23 mouse cellular contexts compared by ENCODE assay signal in the genomic region with DNA sequence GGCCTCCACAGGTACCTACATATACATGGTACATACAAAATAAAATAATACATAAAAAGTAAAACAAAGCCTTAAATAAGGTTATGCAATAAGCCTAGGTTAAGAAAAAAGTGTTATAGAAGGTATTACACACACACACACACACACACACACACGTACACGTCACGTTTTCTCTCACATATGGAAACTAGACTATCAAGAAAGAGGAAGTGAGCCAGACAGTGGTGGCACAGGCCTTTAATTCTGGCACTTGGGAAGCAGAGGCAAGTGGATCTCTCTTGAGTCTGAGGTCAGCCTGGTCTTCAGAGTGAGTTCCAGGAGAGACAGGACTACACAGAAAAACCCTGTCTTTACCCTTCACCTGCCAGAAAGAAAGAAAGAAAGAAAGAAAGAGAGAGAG. TPM values are rescaled to one million over a fixed set of nuclear protein-coding genes. Genes with fewer than 3 reads are reported as not detected.
DNase-seq lines count a peak whose midpoint lies in the region; ATAC-seq and TF ChIP-seq lines count a peak whose summit lies in the region.
"Had no signal": no experiment of that assay in that cellular context is flagged by ENCODE, and none has a peak within 500 bp of the region (broad histone marks: within the 10 kb centered on the region; RNA-seq: fewer than 3 reads in every experiment).

No protein-coding gene starts in this region.

- H3K27ac ChIP-seq in lung, postnatal 0 days (ENCODE audit: low read length) = no peak overlapping the region
- no peak overlapping the region for H3K27ac ChIP-seq in hindbrain, embryonic 13.5 days
- H3K27ac ChIP-seq: embryonic facial prominence, embryonic 13.5 days; forebrain, embryonic 12.5 days; gastrocnemius, adult 2 months; heart, embryonic 13.5 days; hindbrain, embryonic 12.5 days had no signal

- no peak for ATAC-seq in lung, postnatal 0 days
- ATAC-seq in granulocyte monocyte progenitor cell, adult 5-6 weeks (replicated peaks; ENCODE audit: poor library complexity, severe bottlenecking) = peak; percentile 97
- no peak for ATAC-seq in hindbrain, embryonic 13.5 days (ENCODE audit: low FRiP score)
- ATAC-seq: forebrain, embryonic 16.5 days had no signal

- no peak for TF ChIP-seq CTCF in lung, postnatal 0 days (IDR thresholded peaks at IDR 0.05)

- no peaks in the 10 kb centered on the region for H3K9me3 ChIP-seq in lung, postnatal 0 days (ENCODE audit: low read length)
- H3K9me3 ChIP-seq in hindbrain, embryonic 13.5 days = no peaks in the 10 kb centered on the region
- H3K9me3 ChIP-seq: embryonic facial prominence, embryonic 13.5 days; forebrain, embryonic 12.5 days; G1E; heart, embryonic 13.5 days; hindbrain, embryonic 12.5 days had no signal

- H3K4me2 ChIP-seq in lung, postnatal 0 days (replicated peaks; ENCODE audit: low read depth, low read length) = no peak overlapping the region
- H3K4me2 ChIP-seq in hindbrain, embryonic 13.5 days = no peak overlapping the region
- H3K4me2 ChIP-seq: embryonic facial prominence, embryonic 13.5 days; forebrain, embryonic 12.5 days; heart, embryonic 13.5 days; hindbrain, embryonic 12.5 days had no signal

- no peaks in the 10 kb centered on the region for H3K4me1 ChIP-seq in lung, postnatal 0 days (ENCODE audit: insufficient read depth, low read depth, low read length)
- H3K4me1 ChIP-seq in hindbrain, embryonic 13.5 days (replicated peaks) = no peaks in the 10 kb centered on the region
- H3K4me1 ChIP-seq: embryonic facial prominence, embryonic 13.5 days; forebrain, embryonic 12.5 days; heart, embryonic 13.5 days; hindbrain, embryonic 12.5 days had no signal

- H3K27me3 ChIP-seq in lung, postnatal 0 days (replicated peaks; ENCODE audit: insufficient read depth, low read length) = no peaks in the 10 kb centered on the region
- no peaks in the 10 kb centered on the region for H3K27me3 ChIP-seq in splenic B cell, adult 2 months (ENCODE audit: control insufficient read depth, insufficient read depth, low read length, poor library complexity, severe bottlenecking)
- H3K27me3 ChIP-seq in hindbrain, embryonic 13.5 days = no peaks in the 10 kb centered on the region
- H3K27me3 ChIP-seq: embryonic facial prominence, embryonic 13.5 days; forebrain, embryonic 12.5 days; heart, embryonic 13.5 days; hindbrain, embryonic 12.5 days had no signal

- no peak overlapping the region for H3K9ac ChIP-seq in lung, postnatal 0 days (replicated peaks; ENCODE audit: low read depth)
- no peak overlapping the region for H3K9ac ChIP-seq in hindbrain, embryonic 13.5 days
- H3K9ac ChIP-seq: embryonic facial prominence, embryonic 13.5 days; forebrain, embryonic 12.5 days; heart, embryonic 13.5 days; hindbrain, embryonic 12.5 days had no signal

- no peak overlapping the region for H3K4me3 ChIP-seq in lung, postnatal 0 days (ENCODE audit: low read depth, low read length)
- H3K4me3 ChIP-seq in hindbrain, embryonic 13.5 days = no peak overlapping the region
- H3K4me3 ChIP-seq: embryonic facial prominence, embryonic 13.5 days; forebrain, embryonic 12.5 days; gastrocnemius, adult 2 months; heart, embryonic 13.5 days; hindbrain, embryonic 12.5 days had no signal

- TF ChIP-seq EP300 in lung, postnatal 0 days (IDR thresholded peaks at IDR 0.05) = no peak

- H3K36me3 ChIP-seq in lung, postnatal 0 days (ENCODE audit: insufficient read depth, low read length) = peaks cover 44% of the 10 kb centered on the region
- H3K36me3 ChIP-seq in splenic B cell, adult 2 months (ENCODE audit: control insufficient read depth, insufficient read depth, low read length, poor library complexity, severe bottlenecking) = peaks cover 19% of the 10 kb centered on the region
- peaks cover 79% of the 10 kb centered on the region for H3K36me3 ChIP-seq in hindbrain, embryonic 13.5 days

- WGBS in lung, postnatal 0 days = 75% methylated on average over 3 of the region's 3 CpGs
- WGBS in hindbrain, embryonic 13.5 days = 90% methylated on average over 3 of the region's 3 CpGs

- peak; percentile 5 for DNase-seq in lung, postnatal 36 days
- DNase-seq in lung, postnatal 0 days (ENCODE audit: low spot score) = no peak
- DNase-seq in B cell, adult 2 months = peak; percentile 53 to 57
- DNase-seq in splenic B cell, adult 2 months (ENCODE audit: low read depth, low spot score) = peak; percentile 76
- DNase-seq in cerebellum, adult 11 months = no peak
- DNase-seq: adrenal gland, postnatal 10 days; cerebellum, adult 11-12 months; cerebellum, adult 9-10 months; cerebellum, postnatal 25 days; gastrocnemius, adult 2 months; gastrocnemius, postnatal 25 days; heart, adult 11 months; heart, postnatal 36 days had no signal

RNA-seq across cellular contexts. Expression of a gene that starts 24.3 kb away (rescaled TPM):
- polyA plus RNA-seq in lung, postnatal 0 days (2015; fragmentation: Nextera tagmentation; extraction: Ambion mirVana) = 134 and 150 TPM in 2 replicates
- total RNA-seq in granulocyte monocyte progenitor cell, adult 5-6 weeks (2014; fragmentation: Nextera tagmentation) = 79.0 and 140 TPM in 2 replicates
- 33.1 and 43.8 TPM in 2 replicates for total RNA-seq in granulocyte monocyte progenitor cell, adult 5-6 weeks (2017)
- 397 and 415 TPM in 2 replicates for polyA plus RNA-seq in hindbrain, embryonic 13.5 days (2015; fragmentation: Nextera tagmentation; extraction: Ambion mirVana)

RNA-seq across cellular contexts. Expression of a gene that starts 34.5 kb away (rescaled TPM):
- polyA plus RNA-seq in lung, postnatal 0 days (2015; fragmentation: Nextera tagmentation; extraction: Ambion mirVana) = 0.11 TPM in 1 of 2 replicates, not detected in the other
- 3.5 TPM in 1 of 2 replicates, not detected in the other for total RNA-seq in granulocyte monocyte progenitor cell, adult 5-6 weeks (2014; fragmentation: Nextera tagmentation)
- total RNA-seq in granulocyte monocyte progenitor cell, adult 5-6 weeks (2017) = 1.2 TPM in 1 of 2 replicates, not detected in the other
- 0.26 and 0.35 TPM in 2 replicates for polyA plus RNA-seq in hindbrain, embryonic 13.5 days (2015; fragmentation: Nextera tagmentation; extraction: Ambion mirVana)
- total RNA-seq: adrenal gland, postnatal 10 days; adrenal gland, postnatal 4 days; G1E; gastrocnemius, adult 2 months; gastrocnemius, postnatal 25 days; heart, postnatal 36 days had no signal
- polyA plus RNA-seq: embryonic facial prominence, embryonic 13.5 days; forebrain, embryonic 12.5 days; G1E; heart, embryonic 13.5 days; heart, postnatal 0 days; hindbrain, embryonic 12.5 days had no signal

RNA-seq across cellular contexts. Expression of a gene that starts 54.2 kb away (rescaled TPM):
- polyA plus RNA-seq in lung, postnatal 0 days (2015; fragmentation: Nextera tagmentation; extraction: Ambion mirVana) = 533 and 589 TPM in 2 replicates
- 641 and 708 TPM in 2 replicates for total RNA-seq in granulocyte monocyte progenitor cell, adult 5-6 weeks (2014; fragmentation: Nextera tagmentation)
- total RNA-seq in granulocyte monocyte progenitor cell, adult 5-6 weeks (2017) = 507 and 538 TPM in 2 replicates
- 521 and 535 TPM in 2 replicates for polyA plus RNA-seq in hindbrain, embryonic 13.5 days (2015; fragmentation: Nextera tagmentation; extraction: Ambion mirVana)

Comparison
In these comparisons a context has a peak if more than half of its experiments do, and no peak if none do; other contexts are left out.
1. DNase-seq: peak in lung, postnatal 36 days (single experiment), B cell, adult 2 months (2 of 2) and splenic B cell, adult 2 months (single experiment); none in lung, postnatal 0 days (single experiment) and cerebellum, adult 11 months (single experiment).